Mouse (Mus musculus): ENCODE measurements around the gene Stim1. TPM values are rescaled to one million over a fixed set of nuclear protein-coding genes. Genes with fewer than 3 reads are reported as not detected.

Gene Stim1
- 16.8 and 19.1 TPM in 2 replicates for polyA plus RNA-seq (2016; fragmentation: Nextera tagmentation; extraction: Ambion mirVana)

GRCm38 (mm10) chr7:102267601-102268394 is at the start of gene Stim1:
Gene Stim1, plus strand, starts transcription at chr7:102267806.
- under 1% methylated on average over 71 of the region's 73 CpGs for WGBS
- Histone ChIP-seq H3K4me3 (peak within 1 kb of the TSS; percentile 89), H3K4me2 (peak within 1 kb of the TSS; percentile 96), H3K27ac (ENCODE audit: poor library complexity, severe bottlenecking) (peak within 1 kb of the TSS; percentile 34; the same call in 1 of the 2 replicates), H3K9me3 (replicated peaks) (no peaks in the 10 kb centered on the region), H3K36me3 (no peaks in the 10 kb centered on the region), H3K9ac (peak within 1 kb of the TSS; percentile 84), H3K27me3 (replicated peaks) (peaks cover 18% of the 10 kb centered on the region; the same call in 1 of the 2 replicates), H3K4me1 (replicated peaks) (peaks cover 20% of the 10 kb centered on the region)
- peak; percentile 97 for ATAC-seq (ENCODE audit: insufficient number of reproducible peaks, low FRiP score)

DNA sequence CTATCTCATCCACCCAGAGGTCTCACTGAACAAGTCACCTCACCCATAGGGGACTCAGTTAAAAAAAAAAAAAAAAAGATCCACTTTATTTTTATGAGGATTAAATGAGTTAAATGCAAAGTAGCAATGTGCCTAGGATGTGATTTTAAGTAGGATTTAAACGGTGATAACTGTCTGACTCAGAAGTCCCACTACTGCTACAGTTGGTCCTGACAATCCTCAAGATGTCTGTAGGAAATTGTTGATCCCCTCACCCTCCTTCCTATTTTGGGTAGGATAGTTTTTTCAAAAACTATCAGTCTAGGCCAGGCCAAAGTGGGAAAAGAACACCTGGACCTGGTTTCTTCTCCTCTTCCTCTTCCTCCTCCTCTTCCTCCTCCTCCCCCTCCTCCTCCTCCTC is 45.7 kb upstream of the Stim1 start:
- Histone ChIP-seq H3K9ac (peak overlapping the region; percentile 53; the same call in 1 of the 2 replicates), H3K27me3 (replicated peaks) (no peaks in the 10 kb centered on the region), H3K27ac (ENCODE audit: poor library complexity, severe bottlenecking) (no peak overlapping the region), H3K9me3 (replicated peaks) (no peaks in the 10 kb centered on the region), H3K36me3 (no peaks in the 10 kb centered on the region), H3K4me1 (replicated peaks) (peaks cover 11% of the 10 kb centered on the region), H3K4me3 (peak overlapping the region; percentile 56), H3K4me2 (peak overlapping the region; percentile 84)
- ATAC-seq (ENCODE audit: insufficient number of reproducible peaks, low FRiP score) = no peak
- WGBS = 34% methylated on average over 1 of the region's 1 CpGs

DNA sequence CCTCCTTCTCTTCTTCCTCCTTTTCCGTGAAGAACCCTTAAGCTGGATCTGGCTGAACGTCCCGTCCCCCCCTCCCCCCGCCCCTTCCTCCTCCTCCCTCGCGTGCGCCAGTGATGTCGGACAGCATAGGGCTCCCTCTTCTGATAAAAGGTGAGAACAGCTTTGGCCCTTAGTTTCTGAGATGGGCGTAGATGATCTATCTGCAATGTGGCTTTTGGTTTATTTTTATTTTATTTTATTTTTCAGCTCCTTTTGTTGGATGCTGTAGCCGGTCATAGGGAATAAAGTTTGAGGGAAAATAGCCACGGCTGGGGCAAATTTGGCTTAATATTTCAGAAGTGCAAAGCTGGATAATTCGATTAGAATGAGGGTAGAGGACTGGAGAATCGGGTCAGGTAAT is 45.3 kb upstream of the Stim1 start:
- under 1% methylated on average over 9 of the region's 13 CpGs for WGBS
- Histone ChIP-seq H3K4me2 (peak overlapping the region; percentile 84), H3K27me3 (replicated peaks) (no peaks in the 10 kb centered on the region), H3K36me3 (peaks cover 3% of the 10 kb centered on the region; the same call in 1 of the 2 replicates), H3K27ac (ENCODE audit: poor library complexity, severe bottlenecking) (0 out of 2 replicates have a peak overlapping the region, but pooled peaks have one; percentile 17), H3K9ac (peak overlapping the region; percentile 69), H3K9me3 (replicated peaks) (no peaks in the 10 kb centered on the region), H3K4me3 (peak overlapping the region; percentile 56), H3K4me1 (replicated peaks) (peaks cover 11% of the 10 kb centered on the region)
- peak; percentile 78 for ATAC-seq (ENCODE audit: insufficient number of reproducible peaks, low FRiP score)

DNA sequence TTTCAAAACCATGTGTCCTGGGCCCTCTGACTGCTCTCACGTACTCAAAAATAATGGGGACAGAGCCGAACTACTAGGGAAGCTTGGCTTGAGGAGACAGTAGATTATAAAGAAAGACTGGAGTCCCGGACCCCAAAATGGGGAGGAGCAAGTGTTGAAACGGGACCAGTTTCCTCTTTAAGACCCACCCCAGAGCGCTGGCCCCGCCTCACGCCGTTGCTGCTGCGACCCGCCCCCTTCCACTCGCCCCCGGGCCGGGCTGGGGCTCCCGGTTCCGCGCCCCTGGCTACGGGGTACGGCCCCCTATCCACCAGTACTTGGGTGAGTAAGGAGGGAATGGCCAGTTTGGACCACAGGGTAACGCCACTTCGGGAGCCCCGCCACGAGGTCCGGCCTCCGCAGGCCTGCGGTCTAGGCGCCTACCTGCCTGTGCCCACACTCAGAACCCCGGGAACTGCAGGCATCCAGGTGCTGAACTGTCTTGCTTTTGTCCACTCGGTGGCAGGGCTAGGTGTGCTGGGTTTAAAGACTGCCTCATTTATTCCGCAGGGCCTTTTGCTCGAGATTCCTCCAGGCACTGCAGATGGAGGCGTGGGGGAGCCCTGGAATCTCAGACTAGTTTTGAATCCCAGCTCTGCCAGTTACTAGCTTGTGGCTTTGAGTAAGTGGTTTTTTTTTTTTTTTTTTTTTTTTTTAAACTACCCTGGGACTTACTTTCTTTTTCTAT is 44.6 kb upstream of the Stim1 start:
- Histone ChIP-seq H3K4me2 (peak overlapping the region; percentile 84), H3K36me3 (peaks cover 8% of the 10 kb centered on the region; the same call in 1 of the 2 replicates), H3K27me3 (replicated peaks) (no peaks in the 10 kb centered on the region), H3K27ac (ENCODE audit: poor library complexity, severe bottlenecking) (peak overlapping the region; percentile 17; the same call in 1 of the 2 replicates), H3K4me1 (replicated peaks) (peaks cover 11% of the 10 kb centered on the region), H3K4me3 (peak overlapping the region; percentile 56), H3K9me3 (replicated peaks) (no peaks in the 10 kb centered on the region), H3K9ac (peak overlapping the region; percentile 69)
- peak; percentile 85 for ATAC-seq (ENCODE audit: insufficient number of reproducible peaks, low FRiP score)
- 2% methylated on average over 31 of the region's 31 CpGs for WGBS

GRCm38 (mm10) chr7:102223883-102224738 is 43.5 kb upstream of the Stim1 start:
- Histone ChIP-seq H3K4me1 (replicated peaks) (peaks cover 11% of the 10 kb centered on the region), H3K36me3 (peaks cover 15% of the 10 kb centered on the region; the same call in 1 of the 2 replicates), H3K4me3 (no peak overlapping the region), H3K9ac (no peak overlapping the region), H3K27me3 (replicated peaks) (no peaks in the 10 kb centered on the region), H3K4me2 (no peak overlapping the region), H3K9me3 (replicated peaks) (no peaks in the 10 kb centered on the region), H3K27ac (ENCODE audit: poor library complexity, severe bottlenecking) (no peak overlapping the region)
- WGBS = 84% methylated on average over 5 of the region's 5 CpGs
- ATAC-seq (ENCODE audit: insufficient number of reproducible peaks, low FRiP score) = no peak

GRCm38 (mm10) chr7:102226051-102226450 is 41.6 kb upstream of the Stim1 start:
- Histone ChIP-seq H3K27ac (ENCODE audit: poor library complexity, severe bottlenecking) (no peak overlapping the region), H3K4me2 (no peak overlapping the region), H3K9ac (no peak overlapping the region), H3K9me3 (replicated peaks) (no peaks in the 10 kb centered on the region), H3K27me3 (replicated peaks) (no peaks in the 10 kb centered on the region), H3K4me3 (no peak overlapping the region), H3K36me3 (peaks cover 31% of the 10 kb centered on the region), H3K4me1 (replicated peaks) (peaks cover 11% of the 10 kb centered on the region)
- no peak for ATAC-seq (ENCODE audit: insufficient number of reproducible peaks, low FRiP score)
- 75% methylated on average over 6 of the region's 6 CpGs for WGBS

GRCm38 (mm10) chr7:102228049-102228670 is 39.4 kb upstream of the Stim1 start:
- Histone ChIP-seq H3K9ac (no peak overlapping the region), H3K9me3 (replicated peaks) (no peaks in the 10 kb centered on the region), H3K4me1 (replicated peaks) (peaks cover 11% of the 10 kb centered on the region), H3K4me3 (no peak overlapping the region), H3K27ac (ENCODE audit: poor library complexity, severe bottlenecking) (no peak overlapping the region), H3K4me2 (no peak overlapping the region), H3K36me3 (peaks cover 42% of the 10 kb centered on the region), H3K27me3 (replicated peaks) (no peaks in the 10 kb centered on the region)
- no peak for ATAC-seq (ENCODE audit: insufficient number of reproducible peaks, low FRiP score)
- WGBS = 85% methylated on average over 4 of the region's 4 CpGs

GRCm38 (mm10) chr7:102229814-102230213 is 37.8 kb upstream of the Stim1 start:
- Histone ChIP-seq H3K9ac (no peak overlapping the region), H3K36me3 (peaks cover 46% of the 10 kb centered on the region), H3K27ac (ENCODE audit: poor library complexity, severe bottlenecking) (no peak overlapping the region), H3K4me3 (no peak overlapping the region), H3K4me1 (replicated peaks) (0 out of 2 replicates have a peak, but pooled peaks cover 5% of the 10 kb centered on the region), H3K27me3 (replicated peaks) (no peaks in the 10 kb centered on the region), H3K4me2 (no peak overlapping the region), H3K9me3 (replicated peaks) (no peaks in the 10 kb centered on the region)
- 0 out of 2 replicates have a peak, but pooled peaks have one; percentile 26 for ATAC-seq (ENCODE audit: insufficient number of reproducible peaks, low FRiP score)
- WGBS = 84% methylated on average over 6 of the region's 6 CpGs

GRCm38 (mm10) chr7:102233059-102233458 is 34.5 kb upstream of the Stim1 start:
- peaks cover 70% of the 10 kb centered on the region for H3K36me3 ChIP-seq
- no peaks in the 10 kb centered on the region for H3K4me1 ChIP-seq (replicated peaks)
- ATAC-seq (ENCODE audit: insufficient number of reproducible peaks, low FRiP score) = no peak

DNA sequence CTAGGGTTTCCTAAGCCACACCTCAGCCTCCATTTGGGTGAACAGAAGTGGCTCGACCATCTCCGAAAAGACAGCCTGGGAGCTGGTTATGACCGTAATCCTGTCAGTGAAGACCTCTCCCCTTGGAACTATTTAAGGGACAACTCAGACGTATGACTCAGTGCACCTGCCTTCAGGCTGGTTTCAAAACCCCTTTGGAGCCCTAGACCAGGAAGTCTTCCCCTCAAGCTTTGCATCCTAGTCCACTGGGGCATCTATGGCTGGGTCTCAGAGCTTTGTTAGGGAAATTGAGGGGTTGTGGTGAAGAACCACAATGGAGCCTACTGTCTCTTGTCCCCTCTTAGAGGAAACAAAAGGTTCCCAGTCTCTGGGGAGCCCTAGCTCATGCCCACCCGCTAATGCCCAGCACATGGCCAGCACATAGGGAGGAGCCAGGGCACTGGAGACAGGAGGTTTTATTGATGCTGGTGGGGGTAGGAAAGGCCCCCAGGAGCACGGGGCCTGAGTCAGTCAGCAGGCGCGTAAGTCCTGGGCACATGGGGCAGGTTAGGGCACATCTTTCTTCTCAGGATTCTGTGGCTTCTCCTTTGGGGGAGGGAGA is 28.8 kb upstream of the Stim1 start:
- no peak for ATAC-seq (ENCODE audit: insufficient number of reproducible peaks, low FRiP score)
- Histone ChIP-seq H3K27me3 (replicated peaks) (no peaks in the 10 kb centered on the region), H3K9me3 (replicated peaks) (no peaks in the 10 kb centered on the region), H3K4me3 (no peak overlapping the region), H3K4me1 (replicated peaks) (peaks cover 20% of the 10 kb centered on the region), H3K4me2 (no peak overlapping the region), H3K27ac (ENCODE audit: poor library complexity, severe bottlenecking) (no peak overlapping the region), H3K9ac (no peak overlapping the region), H3K36me3 (peaks cover 75% of the 10 kb centered on the region)
- 87% methylated on average over 8 of the region's 8 CpGs for WGBS

More at GRCm38 (mm10) chr7:102233059-102233458, 34.5 kb upstream of the Stim1 start:
- 76% methylated on average over 4 of the region's 4 CpGs for WGBS
- Histone ChIP-seq H3K27me3 (replicated peaks) (no peaks in the 10 kb centered on the region), H3K9ac (no peak overlapping the region), H3K27ac (ENCODE audit: poor library complexity, severe bottlenecking) (no peak overlapping the region), H3K9me3 (replicated peaks) (no peaks in the 10 kb centered on the region), H3K4me3 (no peak overlapping the region), H3K4me2 (no peak overlapping the region)

Data from heart, embryonic 12.5 days (tissue).